Mouse (Mus musculus) small intestine, adult 2 months (tissue): ENCODE results near the gene Cdk6.

Source experiments
- CTCF ChIP-seq: fragments of 200-500 bp; IDR thresholded peaks from 2 replicates; pipeline ENCODE4 v1.5.1; 2012; ENCODE audit warnings: low read depth, mild to moderate bottlenecking, control low read depth, inconsistent platforms, low read length, moderate library complexity, mixed read lengths; ENCODE audit not compliant: insufficient replicate concordance, insufficient read length; ENCODE audit errors: extremely low read depth
- POLR2A ChIP-seq: fragments of 200-500 bp; IDR thresholded peaks from 2 replicates; pipeline ENCODE4 v1.6.1; 2012; ENCODE audit warnings: low read depth, mild to moderate bottlenecking, control low read depth, inconsistent platforms, low read length, moderate library complexity

GRCm38 (mm10) chr5:3394145-3394544 is 52.9 kb downstream of the Cdk6 start:
- TF ChIP-seq POLR2A (no peak), CTCF (no peak)
